ENCODE assay signal across 22 mouse cellular contexts in genomic region chr6:31486601-31487000, GRCm38 (mm10).
"Had no signal": no experiment of that assay in that cellular context is flagged by ENCODE, and none has a peak within 500 bp of the region (broad histone marks: within the 10 kb centered on the region; RNA-seq: fewer than 3 reads in every experiment).

No protein-coding gene starts in this region.

- ATAC-seq: liver, postnatal 0 days; midbrain, embryonic 15.5 days had no signal

- DNase-seq: kidney, adult 18-20 months; kidney, adult 9 months; kidney, postnatal 14 days; kidney, postnatal 4 days; liver, postnatal 0 days; lung, embryonic 14.5 days; lung, postnatal 10 days; lung, postnatal 4 days; right cerebral cortex, adult 18-20 months; right cerebral cortex, postnatal 14 days; right cerebral cortex, postnatal 4 days; thymus, adult 2 months; thymus, postnatal 14 days; thymus, postnatal 4 days had no signal

- H3K9ac ChIP-seq: limb, embryonic 15.5 days; liver, embryonic 14.5 days; liver, postnatal 0 days; lung, embryonic 14.5 days; midbrain, embryonic 15.5 days; neural tube, embryonic 12.5 days; neural tube, embryonic 15.5 days; stomach, embryonic 15.5 days had no signal

- H3K4me1 ChIP-seq: limb, embryonic 15.5 days; midbrain, embryonic 15.5 days; neural tube, embryonic 12.5 days; stomach, embryonic 15.5 days had no signal

- H3K27ac ChIP-seq: limb, embryonic 15.5 days; liver, embryonic 14.5 days; midbrain, embryonic 15.5 days; neural tube, embryonic 12.5 days; neural tube, embryonic 15.5 days; stomach, embryonic 15.5 days had no signal

- H3K4me3 ChIP-seq: limb, embryonic 15.5 days; midbrain, embryonic 15.5 days; neural tube, embryonic 12.5 days; neural tube, embryonic 15.5 days; stomach, embryonic 15.5 days had no signal

- H3K9me3 ChIP-seq: limb, embryonic 15.5 days; midbrain, embryonic 15.5 days; neural tube, embryonic 12.5 days; neural tube, embryonic 15.5 days; stomach, embryonic 15.5 days had no signal

- H3K36me3 ChIP-seq: midbrain, embryonic 15.5 days had no signal

- H3K4me2 ChIP-seq: limb, embryonic 15.5 days; liver, embryonic 11.5 days; lung, embryonic 14.5 days; midbrain, embryonic 11.5 days; midbrain, embryonic 15.5 days; neural tube, embryonic 12.5 days; neural tube, embryonic 15.5 days; stomach, embryonic 15.5 days had no signal

- H3K27me3 ChIP-seq: limb, embryonic 15.5 days; midbrain, embryonic 15.5 days; neural tube, embryonic 12.5 days; neural tube, embryonic 15.5 days; stomach, embryonic 15.5 days had no signal
